Mouse (Mus musculus) G1E (cell line): Measurements from ENCODE around the gene Cnpy3.
"Not testable (repeated sequence)": the region's sequence is repeated elsewhere in the genome, so short reads cannot be mapped to it uniquely, and the experiment has no call there.

ENCODE experiments used
- CTCF ChIP-seq: IDR thresholded peaks from 2 replicates; pipeline ENCODE4 v1.5.1; 2012; ENCODE audit warnings: low read depth, low read length, inconsistent platforms, mixed read lengths
- GATA1 ChIP-seq: IDR thresholded peaks from 2 replicates; pipeline ENCODE4 v1.6.1; 2012; ENCODE audit warnings: borderline replicate concordance, low read length, inconsistent platforms, mixed read lengths
- POLR2AphosphoS5 ChIP-seq: IDR thresholded peaks from 2 replicates; pipeline ENCODE4 v1.6.1; 2012; ENCODE audit warnings: low read depth, low read length, inconsistent platforms; ENCODE audit not compliant: insufficient replicate concordance

DNA sequence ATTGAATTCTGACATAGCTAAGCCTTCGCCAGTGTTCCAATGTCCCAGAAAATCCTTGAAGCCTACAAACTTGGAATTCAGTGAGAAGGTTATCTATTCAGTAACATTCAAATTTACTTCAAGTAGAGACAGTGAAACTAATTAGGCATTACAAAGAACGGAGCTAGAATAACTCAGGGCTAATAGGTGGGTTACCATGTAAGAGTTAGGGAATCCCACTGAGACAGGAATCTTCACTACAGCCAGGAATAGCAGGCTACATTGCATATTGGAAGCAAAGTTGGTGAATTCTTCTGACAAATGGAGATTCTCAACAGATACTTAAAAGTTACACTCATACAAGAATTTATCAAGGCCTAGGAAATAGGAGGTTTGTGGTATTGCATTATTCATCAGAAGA, 36.0 kb upstream of the Cnpy3 start:
- not testable (repeated sequence) for TF ChIP-seq CTCF, GATA1, POLR2AphosphoS5
